Mouse (Mus musculus): ENCODE results near the gene Actbl2.

DNA sequence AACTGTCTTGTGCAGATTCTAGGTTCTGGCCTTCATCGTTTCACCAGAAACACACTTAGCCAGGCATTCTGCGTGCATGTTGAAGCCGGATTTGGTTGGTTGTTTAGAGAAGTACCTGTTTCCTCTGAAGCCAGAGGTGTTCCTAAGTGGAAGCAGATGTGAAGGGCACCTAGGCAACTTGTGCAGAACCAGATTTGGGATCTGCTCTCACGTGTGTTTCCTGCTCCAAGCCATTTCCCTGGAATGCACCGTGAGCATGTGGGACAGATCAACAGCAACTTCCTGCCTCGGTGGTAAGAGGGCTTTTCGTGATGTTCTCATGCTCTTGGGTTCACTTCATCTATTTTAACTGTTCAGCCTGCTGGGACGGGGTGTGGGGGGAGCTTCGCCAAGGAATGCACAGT, 18.4 kb upstream of the Actbl2 start:
- TF ChIP-seq POLR2A (IDR thresholded peaks at IDR 0.05; ENCODE audit: low read depth, low read length) (no peak), CTCF (IDR thresholded peaks at IDR 0.05; ENCODE audit: borderline replicate concordance, insufficient read depth, low read length) (no peak)

Data from embryonic fibroblast, embryonic 13.5 days (primary cell).